Mouse (Mus musculus) heart, postnatal 25 days (tissue): ENCODE results near the gene Il21r. TPM values are rescaled to one million over a fixed set of nuclear protein-coding genes. Genes with fewer than 3 reads are reported as not detected.

Experiments used
- DNase-seq: peaks from one replicate; pipeline ENCODE4 v3.0.0; 2022; ENCODE audit warnings: low spot score
- intact Hi-C: fragments of 180-260 bp; cut with DNase I; formaldehyde crosslinking; loops from one replicate; pipeline ENCODE4 v1.15.1; 2025
- total RNA-seq, 2 experiments: library from RNA; stranded (reverse); gene quantifications; 2 replicates each; pipeline ENCODE4 v1.2.3; 2021

The Il21r gene
- total RNA-seq, result under 1 TPM; 0.29 to 0.67 TPM

- intact Hi-C loops, result no loop called here
- DNase-seq, result peak; percentile 14
These were observed at the start of gene Il21r for GRCm38 (mm10) chr7:125603185-125603631. Il21r (plus strand) TSS chr7:125603429.

GRCm38 (mm10) chr7:125553653-125554428, 49.4 kb upstream of the Il21r start:
- intact Hi-C loops, result loop anchor here (2.0 kb wide), 1 partner anchor 61 kb away; no protein-coding TSS in a partner anchor
- DNase-seq, result no peak

GRCm38 (mm10) chr7:125554456-125555114, 48.6 kb upstream of the Il21r start:
- intact Hi-C loops, result no loop called here
- DNase-seq, result peak; percentile 5

GRCm38 (mm10) chr7:125555351-125555872, 47.8 kb upstream of the Il21r start:
- intact Hi-C loops, result no loop called here
- DNase-seq, result no peak

- intact Hi-C loops, result no loop called here
- DNase-seq, result no peak
These were observed 47.1 kb upstream of the Il21r start for GRCm38 (mm10) chr7:125556096-125556495.

GRCm38 (mm10) chr7:125556865-125557264, 46.4 kb upstream of the Il21r start:
- DNase-seq, result no peak
- intact Hi-C loops, result no loop called here

- intact Hi-C loops, result no loop called here
- DNase-seq, result no peak
These were observed 44.8 kb upstream of the Il21r start for GRCm38 (mm10) chr7:125558401-125558945.

GRCm38 (mm10) chr7:125558997-125559396, 44.2 kb upstream of the Il21r start:
- intact Hi-C loops, result no loop called here

GRCm38 (mm10) chr7:125559537-125559936, 43.7 kb upstream of the Il21r start:
- DNase-seq, result no peak
- intact Hi-C loops, result no loop called here

More at GRCm38 (mm10) chr7:125558997-125559396, 44.2 kb upstream of the Il21r start:
- no peak for DNase-seq

- DNase-seq, result no peak
- intact Hi-C loops, result no loop called here
These were observed 43.0 kb upstream of the Il21r start for GRCm38 (mm10) chr7:125560146-125560785.

GRCm38 (mm10) chr7:125561085-125561690, 42.0 kb upstream of the Il21r start:
- intact Hi-C loops, result no loop called here
- peak; percentile 86 for DNase-seq

- intact Hi-C loops, result loop anchor here (2.0 kb wide), 1 partner anchor 18 kb away; no protein-coding TSS in a partner anchor
- no peak for DNase-seq
These were observed 40.8 kb upstream of the Il21r start for GRCm38 (mm10) chr7:125562413-125562812.

GRCm38 (mm10) chr7:125563093-125563492, 40.1 kb upstream of the Il21r start:
- intact Hi-C loops, result loop anchor here (2.0 kb wide), 1 partner anchor 18 kb away; no protein-coding TSS in a partner anchor
- DNase-seq, result no peak

GRCm38 (mm10) chr7:125564316-125565024, 38.8 kb upstream of the Il21r start:
- DNase-seq, result no peak
- intact Hi-C loops, result no loop called here

- DNase-seq, result no peak
- intact Hi-C loops, result no loop called here
These were observed 37.5 kb upstream of the Il21r start for GRCm38 (mm10) chr7:125565516-125566285.

- intact Hi-C loops, result no loop called here
- DNase-seq, result no peak
These were observed 36.8 kb upstream of the Il21r start for GRCm38 (mm10) chr7:125566420-125566819.

GRCm38 (mm10) chr7:125568888-125569287, 34.3 kb upstream of the Il21r start:
- intact Hi-C loops, result no loop called here
- DNase-seq, result no peak

- no peak for DNase-seq
- intact Hi-C loops, result no loop called here
These were observed 31.3 kb upstream of the Il21r start for GRCm38 (mm10) chr7:125571891-125572290.
